Mouse (Mus musculus) midbrain, embryonic 14.5 days (tissue): ENCODE results near the gene Dolpp1. TPM values are rescaled to one million over a fixed set of nuclear protein-coding genes. Genes with fewer than 3 reads are reported as not detected.

Experiments used
- ATAC-seq: fragments of 200-750 bp; cut with Nextera tagmentation; 2 replicates; pipeline ENCODE4 v1.8.0; 2017; ENCODE audit warnings: moderate number of reproducible peaks, moderate library complexity; ENCODE audit not compliant: low FRiP score, low TSS enrichment
- DNase-seq: peaks from one replicate; pipeline ENCODE4 v3.0.0-alpha.2; 2015
- H3K27ac ChIP-seq: fragments of 300-500 bp; sonication (generic); replicated peaks from 2 replicates; pipeline ENCODE4 v1.5.1; 2014; ENCODE audit warnings: mild to moderate bottlenecking, low read depth, low read length, moderate library complexity
- H3K27me3 ChIP-seq: fragments of 300-500 bp; sonication (generic); 2 replicates; pipeline ENCODE4 v1.6.1; 2014; ENCODE audit warnings: low read length, control low read depth, mixed read lengths; ENCODE audit not compliant: control insufficient read depth, insufficient read depth
- H3K36me3 ChIP-seq: fragments of 300-500 bp; sonication (generic); 2 replicates; pipeline ENCODE4 v1.6.1; 2014; ENCODE audit warnings: low read length, control low read depth; ENCODE audit not compliant: control insufficient read depth, insufficient read depth
- H3K4me1 ChIP-seq: fragments of 300-500 bp; sonication (generic); 2 replicates; pipeline ENCODE4 v1.6.1; 2014; ENCODE audit warnings: mild to moderate bottlenecking, antibody characterized with exemption, low read length, control low read depth; ENCODE audit not compliant: control insufficient read depth, insufficient read depth
- H3K4me2 ChIP-seq: fragments of 300-500 bp; sonication (generic); 2 replicates; pipeline ENCODE4 v1.6.1; 2014; ENCODE audit warnings: mild to moderate bottlenecking, low read length, moderate library complexity
- H3K4me3 ChIP-seq: fragments of 300-500 bp; sonication (generic); replicated peaks from 2 replicates; pipeline ENCODE4 v1.5.1; 2014; ENCODE audit warnings: low read depth, low read length
- H3K9ac ChIP-seq: fragments of 300-500 bp; sonication (generic); replicated peaks from 2 replicates; pipeline ENCODE4 v1.6.1; 2014; ENCODE audit warnings: mild to moderate bottlenecking, low read length, moderate library complexity
- H3K9me3 ChIP-seq: fragments of 300-500 bp; sonication (generic); 2 replicates; pipeline ENCODE4 v1.6.1; 2016; ENCODE audit warnings: low read length, control low read depth, mixed read lengths; ENCODE audit not compliant: control insufficient read depth
- WGBS: fragments of 180-500 bp; shearing (Covaris S2); extraction: QIAGEN DNeasy Blood & Tissue Kit; methylation state at CpG from one replicate; pipeline ENCODE4 v1.1.7; 2014; 5-methylcytosine and 5-hydroxymethylcytosine counted together
- polyA plus RNA-seq: library from polyadenylated mRNA; unstranded; fragments of >200 nt; fragmentation: Nextera tagmentation; extraction: Ambion mirVana; gene quantifications from 2 replicates; pipeline ENCODE4 v1.2.1, GENCODE M21; 2014

The Dolpp1 gene
- polyA plus RNA-seq, 1 experiment from 2014 or later: 56.3 TPM

DNA sequence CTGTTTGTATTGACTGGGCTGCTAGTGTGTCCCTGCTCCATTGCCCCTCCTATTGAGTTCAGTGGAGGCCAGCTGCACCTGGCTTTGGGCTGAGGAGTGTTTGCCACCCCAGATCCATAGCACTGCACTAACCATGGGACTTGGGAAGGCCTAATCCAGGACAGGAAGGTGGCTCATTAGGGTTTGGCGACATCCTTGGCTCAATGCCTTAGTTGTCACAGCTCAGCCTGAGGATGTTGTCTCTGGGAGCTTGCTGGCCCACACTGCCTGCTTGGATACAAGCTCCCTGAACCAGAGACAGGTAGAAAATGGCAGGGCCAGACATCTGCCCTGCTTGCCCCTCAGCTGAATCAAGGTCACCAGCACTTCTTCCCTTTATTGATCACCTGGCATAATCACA is 9.5 kb downstream of the Dolpp1 start:
- no peak overlapping the region for H3K9ac ChIP-seq
- H3K4me3 ChIP-seq: no peak overlapping the region
- 93% methylated on average over 1 of the region's 1 CpGs for WGBS
- no peak overlapping the region for H3K27ac ChIP-seq
- H3K4me2 ChIP-seq: no peak overlapping the region
- no peak for ATAC-seq
- H3K36me3 ChIP-seq: peaks cover 89% of the 10 kb centered on the region
- peaks cover 12% of the 10 kb centered on the region; the same call in 1 of the 2 replicates for H3K4me1 ChIP-seq
- DNase-seq: no peak
- H3K9me3 ChIP-seq: no peaks in the 10 kb centered on the region
- no peaks in the 10 kb centered on the region for H3K27me3 ChIP-seq

DNA sequence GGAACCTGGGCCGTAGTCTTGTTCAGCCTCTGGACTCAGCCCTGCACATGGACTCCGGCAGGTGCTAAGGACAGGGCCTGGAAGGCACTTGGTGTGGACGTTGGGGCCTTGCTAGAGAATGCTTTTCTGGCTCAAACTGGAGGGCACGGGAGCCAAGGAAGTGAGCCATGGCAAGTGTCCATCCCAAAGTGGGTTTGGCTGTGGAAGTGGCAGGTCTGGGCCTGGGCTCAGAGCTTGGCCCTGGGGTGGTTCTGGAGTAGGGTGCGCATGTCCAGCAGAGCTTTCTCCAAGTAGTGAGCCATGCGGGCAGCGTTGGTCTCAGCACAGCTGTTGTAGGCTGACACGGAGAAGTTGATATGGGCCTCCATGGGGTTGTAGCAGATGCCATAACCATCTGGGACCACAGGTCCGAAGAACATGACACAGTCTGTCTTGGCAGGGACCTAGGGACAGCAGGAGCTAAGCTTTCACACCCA is 10.3 kb downstream of the Dolpp1 start:
- Histone ChIP-seq H3K4me2 (no peak overlapping the region), H3K9me3 (no peaks in the 10 kb centered on the region), H3K4me3 (no peak overlapping the region), H3K9ac (no peak overlapping the region), H3K36me3 (peaks cover 88% of the 10 kb centered on the region), H3K27ac (no peak overlapping the region), H3K4me1 (peaks cover 12% of the 10 kb centered on the region; the same call in 1 of the 2 replicates), H3K27me3 (no peaks in the 10 kb centered on the region)
- 86% methylated on average over 9 of the region's 9 CpGs for WGBS
- DNase-seq (no peak), ATAC-seq (no peak)

DNA sequence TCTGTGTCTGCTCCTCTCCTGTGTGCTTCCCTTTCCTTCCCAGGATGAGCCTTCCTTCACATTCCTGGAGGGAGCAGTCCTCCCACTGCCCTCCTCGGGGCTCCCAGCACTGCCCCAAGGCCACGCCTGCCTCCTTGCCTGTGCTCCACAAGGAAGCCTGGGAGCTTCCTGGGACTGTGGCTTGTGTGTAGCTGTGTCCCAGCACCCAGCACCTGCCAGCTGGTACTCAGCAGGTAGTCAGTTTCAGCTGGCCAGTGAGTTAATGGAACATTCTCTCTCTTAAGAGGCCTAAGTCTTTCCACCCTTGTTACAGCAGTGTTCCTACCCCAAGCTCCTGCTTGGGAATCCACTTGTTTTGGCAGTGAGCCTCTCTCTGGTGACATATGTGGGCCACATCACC is 10.8 kb downstream of the Dolpp1 start:
- H3K36me3 ChIP-seq: peaks cover 88% of the 10 kb centered on the region
- 82% methylated on average over 2 of the region's 2 CpGs for WGBS
- no peak overlapping the region for H3K4me2 ChIP-seq
- no peaks in the 10 kb centered on the region for H3K9me3 ChIP-seq
- H3K4me1 ChIP-seq: peaks cover 12% of the 10 kb centered on the region; the same call in 1 of the 2 replicates
- ATAC-seq (no peak), DNase-seq (no peak)
- H3K27ac ChIP-seq: no peak overlapping the region
- no peak overlapping the region for H3K9ac ChIP-seq
- H3K4me3 ChIP-seq: no peak overlapping the region
- H3K27me3 ChIP-seq: no peaks in the 10 kb centered on the region

DNA sequence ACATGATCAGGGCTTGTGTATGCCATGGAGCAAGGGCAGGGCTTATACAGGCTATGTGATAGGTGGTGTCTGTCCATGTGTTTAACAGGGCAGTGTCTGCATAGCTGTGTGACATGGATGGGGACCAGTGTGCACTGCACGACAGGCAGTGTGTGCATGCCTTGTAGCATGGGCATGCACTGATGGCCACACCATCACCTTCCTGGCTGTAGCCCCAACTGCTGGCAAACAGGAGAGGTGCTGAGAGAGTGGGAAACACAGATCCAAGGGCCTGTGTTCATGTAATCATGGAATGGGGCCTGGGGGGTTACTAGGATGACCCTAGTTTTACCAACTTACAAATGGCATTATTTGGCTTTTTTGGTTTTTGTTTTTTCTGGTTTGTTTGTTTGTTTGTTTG is 11.8 kb downstream of the Dolpp1 start:
- H3K9me3 ChIP-seq: no peaks in the 10 kb centered on the region
- WGBS: 82% methylated on average over 1 of the region's 1 CpGs
- H3K27ac ChIP-seq: no peak overlapping the region
- H3K4me1 ChIP-seq: peaks cover 11% of the 10 kb centered on the region; the same call in 1 of the 2 replicates
- no peak for DNase-seq
- no peak overlapping the region for H3K9ac ChIP-seq
- no peak overlapping the region for H3K4me2 ChIP-seq
- ATAC-seq: no peak
- H3K36me3 ChIP-seq: peaks cover 88% of the 10 kb centered on the region
- H3K27me3 ChIP-seq: no peaks in the 10 kb centered on the region
- H3K4me3 ChIP-seq: no peak overlapping the region

DNA sequence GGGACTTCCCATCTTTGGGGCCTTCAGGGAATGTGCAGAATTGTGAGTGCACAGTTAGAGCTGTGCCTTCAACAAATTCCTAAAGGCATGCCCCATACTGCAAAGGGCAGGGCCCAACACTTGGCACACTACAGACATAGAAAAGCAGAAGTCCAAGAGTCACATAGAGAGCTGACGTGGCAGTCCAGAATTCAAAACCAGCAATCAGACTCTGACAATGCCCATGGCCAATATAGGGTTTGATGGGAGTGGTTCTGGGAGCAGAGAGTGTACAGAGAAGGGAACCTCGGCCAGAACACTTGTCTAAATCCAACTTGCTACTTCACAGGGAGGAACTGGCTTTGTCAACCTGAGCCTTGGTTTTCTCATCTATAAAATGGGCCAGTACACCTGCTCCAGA is 15.2 kb downstream of the Dolpp1 start:
- Histone ChIP-seq H3K9ac (no peak overlapping the region), H3K27me3 (no peaks in the 10 kb centered on the region), H3K9me3 (no peaks in the 10 kb centered on the region), H3K4me1 (no peaks in the 10 kb centered on the region), H3K4me3 (no peak overlapping the region), H3K27ac (no peak overlapping the region), H3K4me2 (no peak overlapping the region), H3K36me3 (peaks cover 84% of the 10 kb centered on the region)
- ATAC-seq (no peak), DNase-seq (no peak)
- WGBS: 93% methylated on average over 2 of the region's 2 CpGs

DNA sequence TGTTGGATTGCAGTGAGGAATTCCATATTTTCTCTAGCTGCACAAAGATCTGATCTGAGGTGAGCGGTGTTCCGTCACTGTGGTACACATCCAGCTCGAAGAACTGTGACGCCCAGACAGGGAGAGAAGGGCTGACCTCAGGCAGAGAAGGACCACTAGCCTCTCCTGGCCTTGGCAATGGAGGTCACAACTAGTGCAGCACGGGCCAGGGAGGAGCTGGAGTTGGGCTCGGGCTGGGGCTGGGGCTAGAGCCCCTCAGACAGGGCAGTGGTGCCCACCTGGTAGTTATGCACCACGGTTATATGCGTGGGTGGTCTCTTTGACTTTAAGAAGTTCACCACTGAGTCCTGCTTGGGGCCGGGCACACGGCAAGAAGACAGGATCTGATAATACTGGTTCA is 15.7 kb downstream of the Dolpp1 start:
- Histone ChIP-seq H3K27me3 (no peaks in the 10 kb centered on the region), H3K27ac (no peak overlapping the region), H3K4me1 (no peaks in the 10 kb centered on the region), H3K4me3 (no peak overlapping the region), H3K36me3 (peaks cover 79% of the 10 kb centered on the region), H3K9ac (no peak overlapping the region), H3K4me2 (no peak overlapping the region), H3K9me3 (no peaks in the 10 kb centered on the region)
- no peak for ATAC-seq
- DNase-seq: no peak
- WGBS: 92% methylated on average over 10 of the region's 10 CpGs

DNA sequence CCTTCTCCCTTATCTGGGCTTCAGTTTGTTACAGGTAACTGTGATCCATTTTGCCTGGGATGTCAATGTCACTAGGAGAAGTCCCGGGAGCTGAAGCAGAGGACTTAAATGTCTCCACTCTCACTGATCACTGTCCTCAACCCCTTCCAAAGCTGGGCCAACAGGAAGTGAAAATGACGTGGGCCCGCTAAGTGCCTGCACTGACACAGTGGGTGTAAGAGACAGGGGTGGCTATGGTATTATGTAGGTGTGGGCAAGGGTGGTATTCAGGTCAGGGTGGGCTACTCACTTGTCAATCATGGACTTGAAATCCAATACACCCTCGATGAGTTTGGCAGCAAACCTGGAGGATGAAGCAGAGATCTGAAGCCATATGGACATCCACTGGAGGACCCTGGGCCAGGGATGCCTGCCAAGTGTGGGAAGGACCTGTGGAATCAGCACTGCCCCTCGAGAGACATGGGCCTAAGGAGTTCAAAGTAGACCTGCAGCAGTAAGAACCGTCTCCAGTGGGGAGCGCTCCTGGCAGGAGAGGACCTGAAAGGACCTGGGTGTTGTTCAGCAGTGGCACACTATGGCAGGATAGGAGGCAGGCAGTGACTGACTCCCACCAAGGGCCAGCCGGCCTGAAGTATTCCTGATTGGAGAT is 16.5 kb downstream of the Dolpp1 start:
- DNase-seq: no peak
- Histone ChIP-seq H3K4me1 (0 out of 2 replicates have a peak, but pooled peaks cover under 1% of the 10 kb centered on the region), H3K27me3 (no peaks in the 10 kb centered on the region), H3K9me3 (no peaks in the 10 kb centered on the region), H3K9ac (no peak overlapping the region), H3K27ac (no peak overlapping the region), H3K4me2 (no peak overlapping the region), H3K4me3 (no peak overlapping the region), H3K36me3 (peaks cover 71% of the 10 kb centered on the region)
- no peak for ATAC-seq
- 86% methylated on average over 8 of the region's 8 CpGs for WGBS

DNA sequence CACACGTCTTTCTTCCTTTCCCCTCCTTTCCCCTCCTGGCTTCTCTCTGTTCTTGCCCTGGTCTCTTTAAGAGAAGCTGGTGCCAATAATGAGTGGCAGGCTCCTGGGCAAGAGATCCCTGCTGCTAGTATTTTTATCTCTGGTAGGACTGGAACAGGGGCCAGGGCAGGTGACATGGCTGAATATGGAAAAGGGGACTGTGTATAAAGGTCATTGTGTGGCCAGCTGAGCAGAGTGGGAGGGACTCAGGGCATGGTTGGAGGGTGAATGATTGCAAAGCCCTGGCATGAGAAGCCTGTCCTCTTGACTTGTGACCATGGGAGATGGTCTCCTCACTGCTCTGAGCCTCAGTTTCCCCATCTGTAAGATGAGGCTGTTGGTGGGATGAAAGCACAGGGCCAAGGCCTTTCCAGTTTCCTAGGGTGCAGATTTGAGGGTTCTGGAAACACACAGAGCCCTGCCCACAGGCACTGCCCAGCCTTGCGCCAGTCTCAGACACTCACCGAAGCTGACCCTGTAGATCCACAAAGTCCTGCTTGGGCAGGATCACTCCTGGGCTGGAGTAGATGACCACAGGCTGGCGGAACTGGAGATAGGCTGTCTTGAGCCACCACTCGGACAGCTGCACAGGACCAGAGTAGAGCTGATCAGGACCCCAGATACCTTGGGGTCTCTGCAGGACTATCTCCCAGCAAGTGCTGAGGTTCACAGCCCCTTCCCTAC is 17.6 kb downstream of the Dolpp1 start:
- H3K9me3 ChIP-seq: no peaks in the 10 kb centered on the region
- H3K36me3 ChIP-seq: peaks cover 63% of the 10 kb centered on the region
- no peaks in the 10 kb centered on the region for H3K27me3 ChIP-seq
- DNase-seq (no peak), ATAC-seq (no peak)
- no peak overlapping the region for H3K9ac ChIP-seq
- no peak overlapping the region for H3K27ac ChIP-seq
- 87% methylated on average over 5 of the region's 5 CpGs for WGBS
- H3K4me3 ChIP-seq: no peak overlapping the region
- H3K4me1 ChIP-seq: peaks cover 11% of the 10 kb centered on the region
- no peak overlapping the region for H3K4me2 ChIP-seq
